Mouse (Mus musculus) liver, embryonic 14.5 days (tissue): ENCODE results near the gene Gm10197.

Experiments used
- CTCF ChIP-seq: IDR thresholded peaks from 2 replicates; pipeline ENCODE4 v1.5.1; 2016; ENCODE audit warnings: antibody characterized with exemption, low read depth, control low read depth
- EP300 ChIP-seq: IDR thresholded peaks from 2 replicates; pipeline ENCODE4 v1.6.1; 2016; ENCODE audit warnings: antibody characterized with exemption, low read depth

DNA sequence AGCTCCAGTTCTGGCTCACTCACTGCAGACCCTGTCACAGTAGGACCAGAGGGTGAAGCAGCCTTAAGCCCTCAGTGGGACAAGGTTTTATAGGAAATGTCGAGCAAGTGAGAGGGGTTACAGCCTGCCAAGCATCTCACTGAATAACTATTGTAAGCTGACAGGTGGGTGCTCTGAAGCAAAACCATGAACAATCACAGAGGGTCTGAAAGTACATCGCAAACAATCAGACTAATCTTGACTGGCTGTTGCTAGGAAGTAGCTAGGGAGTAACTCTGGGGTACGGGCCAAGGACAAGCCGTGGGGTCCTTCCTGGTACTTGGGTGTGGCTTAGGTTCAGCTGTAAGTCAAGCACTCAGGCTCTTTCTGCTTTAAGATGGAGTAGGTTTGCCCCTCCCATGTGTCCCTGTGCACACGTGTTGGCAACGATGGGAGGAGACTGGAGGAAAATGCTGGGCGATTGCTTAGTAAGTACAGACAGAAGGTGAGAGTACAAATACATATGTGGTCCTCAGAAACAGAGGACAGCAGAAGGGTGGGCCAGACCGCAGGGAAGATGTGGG, 21.3 kb upstream of the Gm10197 start:
- TF ChIP-seq CTCF = no peak
- no peak for TF ChIP-seq EP300
